Mouse (Mus musculus): ENCODE measurements around the gene Steap3. TPM values are rescaled to one million over a fixed set of nuclear protein-coding genes. Genes with fewer than 3 reads are reported as not detected.

Gene Steap3
- polyA plus RNA-seq, 1 experiment, result 9.4 TPM

GRCm38 (mm10) chr1:120249842-120250241 is 22.7 kb downstream of the Steap3 start:
- no peaks in the 10 kb centered on the region for H3K27me3 ChIP-seq (ENCODE audit: control insufficient read depth, insufficient read depth, low read length, poor library complexity, severe bottlenecking)
- no peak overlapping the region for H3K4me3 ChIP-seq (ENCODE audit: low read depth, low read length)
- no peaks in the 10 kb centered on the region for H3K36me3 ChIP-seq (ENCODE audit: control insufficient read depth, insufficient read depth, low read length, poor library complexity, severe bottlenecking)
- no peak overlapping the region for H3K27ac ChIP-seq (ENCODE audit: insufficient read depth, low read length)
- no peak for TF ChIP-seq EP300 (IDR thresholded peaks at IDR 0.05; ENCODE audit: insufficient read depth, low read depth, low read length)
- TF ChIP-seq CTCF (IDR thresholded peaks at IDR 0.05; ENCODE audit: low read depth, low read length), result no peak
- TF ChIP-seq POLR2A (IDR thresholded peaks at IDR 0.05; ENCODE audit: insufficient read depth, low read length), result no peak
- peaks cover 3% of the 10 kb centered on the region for H3K4me1 ChIP-seq (ENCODE audit: control insufficient read depth, insufficient read depth, low read length)
- no peak overlapping the region for H3K9ac ChIP-seq (ENCODE audit: low read depth, poor library complexity, severe bottlenecking)
- H3K9me3 ChIP-seq (replicated peaks; ENCODE audit: control insufficient read depth, insufficient read depth, low read length, poor library complexity, severe bottlenecking), result no peaks in the 10 kb centered on the region

- peaks cover 3% of the 10 kb centered on the region for H3K4me1 ChIP-seq (ENCODE audit: control insufficient read depth, insufficient read depth, low read length)
- H3K9ac ChIP-seq (ENCODE audit: low read depth, poor library complexity, severe bottlenecking), result no peak overlapping the region
- TF ChIP-seq CTCF (IDR thresholded peaks at IDR 0.05; ENCODE audit: low read depth, low read length) (no peak), POLR2A (IDR thresholded peaks at IDR 0.05; ENCODE audit: insufficient read depth, low read length) (no peak), EP300 (IDR thresholded peaks at IDR 0.05; ENCODE audit: insufficient read depth, low read depth, low read length) (no peak)
- H3K9me3 ChIP-seq (replicated peaks; ENCODE audit: control insufficient read depth, insufficient read depth, low read length, poor library complexity, severe bottlenecking), result no peaks in the 10 kb centered on the region
- H3K27ac ChIP-seq (ENCODE audit: insufficient read depth, low read length), result no peak overlapping the region
- H3K36me3 ChIP-seq (ENCODE audit: control insufficient read depth, insufficient read depth, low read length, poor library complexity, severe bottlenecking), result no peaks in the 10 kb centered on the region
- no peaks in the 10 kb centered on the region for H3K27me3 ChIP-seq (ENCODE audit: control insufficient read depth, insufficient read depth, low read length, poor library complexity, severe bottlenecking)
- H3K4me3 ChIP-seq (ENCODE audit: low read depth, low read length), result no peak overlapping the region
These were observed 24.3 kb downstream of the Steap3 start for GRCm38 (mm10) chr1:120248156-120248555.

- Histone ChIP-seq H3K9ac (ENCODE audit: low read depth, poor library complexity, severe bottlenecking) (no peak overlapping the region), H3K27me3 (ENCODE audit: control insufficient read depth, insufficient read depth, low read length, poor library complexity, severe bottlenecking) (no peaks in the 10 kb centered on the region), H3K27ac (ENCODE audit: insufficient read depth, low read length) (no peak overlapping the region), H3K9me3 (replicated peaks; ENCODE audit: control insufficient read depth, insufficient read depth, low read length, poor library complexity, severe bottlenecking) (no peaks in the 10 kb centered on the region), H3K36me3 (ENCODE audit: control insufficient read depth, insufficient read depth, low read length, poor library complexity, severe bottlenecking) (no peaks in the 10 kb centered on the region), H3K4me1 (ENCODE audit: control insufficient read depth, insufficient read depth, low read length) (peaks cover 3% of the 10 kb centered on the region), H3K4me3 (ENCODE audit: low read depth, low read length) (no peak overlapping the region)
- TF ChIP-seq EP300 (IDR thresholded peaks at IDR 0.05; ENCODE audit: insufficient read depth, low read depth, low read length) (no peak), POLR2A (IDR thresholded peaks at IDR 0.05; ENCODE audit: insufficient read depth, low read length) (no peak), CTCF (IDR thresholded peaks at IDR 0.05; ENCODE audit: low read depth, low read length) (no peak)
These were observed 25.2 kb downstream of the Steap3 start for GRCm38 (mm10) chr1:120247351-120247750.

- TF ChIP-seq EP300 (IDR thresholded peaks at IDR 0.05; ENCODE audit: insufficient read depth, low read depth, low read length) (no peak), CTCF (IDR thresholded peaks at IDR 0.05; ENCODE audit: low read depth, low read length) (no peak), POLR2A (IDR thresholded peaks at IDR 0.05; ENCODE audit: insufficient read depth, low read length) (no peak)
- H3K9ac ChIP-seq (ENCODE audit: low read depth, poor library complexity, severe bottlenecking), result no peak overlapping the region
- peaks cover 3% of the 10 kb centered on the region for H3K4me1 ChIP-seq (ENCODE audit: control insufficient read depth, insufficient read depth, low read length)
- no peaks in the 10 kb centered on the region for H3K9me3 ChIP-seq (replicated peaks; ENCODE audit: control insufficient read depth, insufficient read depth, low read length, poor library complexity, severe bottlenecking)
- H3K36me3 ChIP-seq (ENCODE audit: control insufficient read depth, insufficient read depth, low read length, poor library complexity, severe bottlenecking), result no peaks in the 10 kb centered on the region
- H3K4me3 ChIP-seq (ENCODE audit: low read depth, low read length), result no peak overlapping the region
- H3K27me3 ChIP-seq (ENCODE audit: control insufficient read depth, insufficient read depth, low read length, poor library complexity, severe bottlenecking), result no peaks in the 10 kb centered on the region
- no peak overlapping the region for H3K27ac ChIP-seq (ENCODE audit: insufficient read depth, low read length)
These were observed 25.6 kb downstream of the Steap3 start for GRCm38 (mm10) chr1:120246946-120247345.

GRCm38 (mm10) chr1:120245661-120246131 is 26.8 kb downstream of the Steap3 start:
- no peaks in the 10 kb centered on the region for H3K9me3 ChIP-seq (replicated peaks; ENCODE audit: control insufficient read depth, insufficient read depth, low read length, poor library complexity, severe bottlenecking)
- TF ChIP-seq POLR2A (IDR thresholded peaks at IDR 0.05; ENCODE audit: insufficient read depth, low read length) (no peak), EP300 (IDR thresholded peaks at IDR 0.05; ENCODE audit: insufficient read depth, low read depth, low read length) (no peak), CTCF (IDR thresholded peaks at IDR 0.05; ENCODE audit: low read depth, low read length) (no peak)
- peaks cover 3% of the 10 kb centered on the region for H3K4me1 ChIP-seq (ENCODE audit: control insufficient read depth, insufficient read depth, low read length)
- H3K27ac ChIP-seq (ENCODE audit: insufficient read depth, low read length), result no peak overlapping the region
- H3K4me3 ChIP-seq (ENCODE audit: low read depth, low read length), result no peak overlapping the region
- H3K9ac ChIP-seq (ENCODE audit: low read depth, poor library complexity, severe bottlenecking), result no peak overlapping the region
- no peaks in the 10 kb centered on the region for H3K27me3 ChIP-seq (ENCODE audit: control insufficient read depth, insufficient read depth, low read length, poor library complexity, severe bottlenecking)
- H3K36me3 ChIP-seq (ENCODE audit: control insufficient read depth, insufficient read depth, low read length, poor library complexity, severe bottlenecking), result no peaks in the 10 kb centered on the region

GRCm38 (mm10) chr1:120244646-120245045 is 27.9 kb downstream of the Steap3 start:
- H3K27ac ChIP-seq (ENCODE audit: insufficient read depth, low read length), result no peak overlapping the region
- no peak overlapping the region for H3K9ac ChIP-seq (ENCODE audit: low read depth, poor library complexity, severe bottlenecking)
- TF ChIP-seq POLR2A (IDR thresholded peaks at IDR 0.05; ENCODE audit: insufficient read depth, low read length), result no peak
- TF ChIP-seq EP300 (IDR thresholded peaks at IDR 0.05; ENCODE audit: insufficient read depth, low read depth, low read length), result no peak
- TF ChIP-seq CTCF (IDR thresholded peaks at IDR 0.05; ENCODE audit: low read depth, low read length), result no peak
- no peaks in the 10 kb centered on the region for H3K27me3 ChIP-seq (ENCODE audit: control insufficient read depth, insufficient read depth, low read length, poor library complexity, severe bottlenecking)
- no peak overlapping the region for H3K4me3 ChIP-seq (ENCODE audit: low read depth, low read length)
- no peaks in the 10 kb centered on the region for H3K9me3 ChIP-seq (replicated peaks; ENCODE audit: control insufficient read depth, insufficient read depth, low read length, poor library complexity, severe bottlenecking)
- H3K4me1 ChIP-seq (ENCODE audit: control insufficient read depth, insufficient read depth, low read length), result peaks cover 3% of the 10 kb centered on the region
- H3K36me3 ChIP-seq (ENCODE audit: control insufficient read depth, insufficient read depth, low read length, poor library complexity, severe bottlenecking), result no peaks in the 10 kb centered on the region
